Comparison of ENCODE assay signal across 8 mouse cellular contexts in the genomic region with DNA sequence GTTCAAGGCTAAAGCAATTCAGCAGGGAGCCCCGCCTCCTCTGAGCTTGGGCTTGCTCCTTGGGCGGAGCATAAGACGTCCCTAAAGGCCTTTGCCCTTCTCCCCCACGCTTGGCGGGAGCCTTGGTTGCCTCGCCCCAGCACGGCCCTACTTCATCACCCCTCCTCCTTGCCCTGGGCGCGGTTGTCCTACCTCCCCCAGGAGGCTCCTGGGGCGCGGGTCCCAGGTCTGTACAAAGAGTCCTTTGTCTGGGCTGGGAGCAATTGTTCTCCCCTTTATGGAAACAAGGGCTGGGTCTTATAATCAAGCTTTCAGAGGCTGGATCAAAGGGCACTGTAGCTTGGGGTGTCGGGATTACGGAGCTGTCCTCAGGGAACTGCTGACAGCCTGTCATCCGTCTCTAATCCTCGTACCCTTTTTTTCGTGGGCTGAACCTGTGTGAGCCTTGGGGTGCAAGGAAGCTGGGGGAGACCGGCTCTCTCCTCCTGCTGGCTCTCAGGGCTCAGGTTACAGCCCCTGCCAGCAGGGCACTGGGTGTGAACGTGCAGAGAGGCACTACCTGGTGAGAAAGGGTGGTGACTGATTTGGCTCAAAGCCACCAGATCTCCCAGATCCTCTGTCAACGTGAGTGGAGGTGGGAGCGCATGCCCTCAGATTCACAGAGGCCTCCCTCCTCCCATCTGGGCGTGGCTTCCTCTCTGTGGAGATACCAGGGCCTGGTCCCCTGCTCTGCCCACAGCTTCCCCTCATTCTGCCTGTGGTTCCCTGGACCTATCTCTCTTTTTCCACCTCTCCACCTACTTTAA. TPM values are rescaled to one million over a fixed set of nuclear protein-coding genes. Genes with fewer than 3 reads are reported as not detected.
DNase-seq lines count a peak whose midpoint lies in the region; ATAC-seq and TF ChIP-seq lines count a peak whose summit lies in the region.

No protein-coding gene starts in this region.

- H3K27me3 ChIP-seq in megakaryocyte, embryonic 14.5 days (replicated peaks): peaks cover 60% of the 10 kb centered on the region
- H3K27me3 ChIP-seq in erythroblast, embryonic 14.5 days (ENCODE audit: control insufficient read depth): no peaks in the 10 kb centered on the region
- no peaks in the 10 kb centered on the region for H3K27me3 ChIP-seq in lung, embryonic 16.5 days (ENCODE audit: control insufficient read depth, insufficient read depth, low read depth, low read length)
- no peaks in the 10 kb centered on the region for H3K27me3 ChIP-seq in stomach, postnatal 0 days (ENCODE audit: control insufficient read depth, insufficient read depth, low read length)

- H3K9ac ChIP-seq in lung, embryonic 16.5 days (ENCODE audit: low read length): peak overlapping the region; percentile 56
- no peak overlapping the region for H3K9ac ChIP-seq in stomach, postnatal 0 days (ENCODE audit: low read length)

- peak overlapping the region; percentile 46 for H3K4me2 ChIP-seq in lung, embryonic 16.5 days (ENCODE audit: low read depth, low read length)
- H3K4me2 ChIP-seq in stomach, postnatal 0 days (replicated peaks; ENCODE audit: low read depth): peak overlapping the region; percentile 14; the same call in 1 of the 2 replicates

- H3K27ac ChIP-seq in lung, embryonic 16.5 days (ENCODE audit: low read length): peak overlapping the region; percentile 93
- peak overlapping the region; percentile 87 for H3K27ac ChIP-seq in stomach, postnatal 0 days (replicated peaks)

- H3K4me3 ChIP-seq in megakaryocyte, embryonic 14.5 days (replicated peaks): peak overlapping the region; percentile 25
- H3K4me3 ChIP-seq in erythroblast, embryonic 14.5 days (replicated peaks): peak overlapping the region; percentile 32
- H3K4me3 ChIP-seq in lung, embryonic 16.5 days (ENCODE audit: low read length): 0 out of 2 replicates have a peak overlapping the region, but pooled peaks have one; percentile 10
- no peak overlapping the region for H3K4me3 ChIP-seq in stomach, postnatal 0 days (ENCODE audit: low read depth, low read length)

- H3K9me3 ChIP-seq in megakaryocyte, embryonic 14.5 days: 0 out of 2 replicates have a peak, but pooled peaks cover 2% of the 10 kb centered on the region
- no peaks in the 10 kb centered on the region for H3K9me3 ChIP-seq in erythroblast, embryonic 14.5 days (ENCODE audit: control insufficient read depth, low read length)
- no peaks in the 10 kb centered on the region for H3K9me3 ChIP-seq in lung, embryonic 16.5 days (ENCODE audit: control insufficient read depth, low read length)
- no peaks in the 10 kb centered on the region for H3K9me3 ChIP-seq in stomach, postnatal 0 days (ENCODE audit: control insufficient read depth, low read length)

- whole genome bisulfite sequencing in lung, embryonic 16.5 days: 7% methylated on average over 21 of the region's 21 CpGs
- 8% methylated on average over 21 of the region's 21 CpGs for WGBS in stomach, postnatal 0 days

- peaks cover 31% of the 10 kb centered on the region for H3K4me1 ChIP-seq in megakaryocyte, embryonic 14.5 days
- H3K4me1 ChIP-seq in erythroblast, embryonic 14.5 days (ENCODE audit: control insufficient read depth): peaks cover 26% of the 10 kb centered on the region
- peaks cover 5% of the 10 kb centered on the region; the same call in 1 of the 2 replicates for H3K4me1 ChIP-seq in lung, embryonic 16.5 days (replicated peaks; ENCODE audit: control insufficient read depth, insufficient read depth, low read length)
- H3K4me1 ChIP-seq in stomach, postnatal 0 days (replicated peaks; ENCODE audit: control insufficient read depth, insufficient read depth): 0 out of 2 replicates have a peak, but pooled peaks cover 2% of the 10 kb centered on the region

- DNase-seq in kidney, adult 18-20 months: peak; percentile 61
- peak; percentile 92 for DNase-seq in stomach, postnatal 0 days (ENCODE audit: low spot score)
- DNase-seq in left cerebral cortex, adult 11 months (ENCODE audit: low spot score): no peak
- no peak for DNase-seq in adrenal gland, adult 8-10 months

- TF ChIP-seq CTCF in stomach, postnatal 0 days (IDR thresholded peaks at IDR 0.05; ENCODE audit: low read depth): no peak

- no peaks in the 10 kb centered on the region for H3K36me3 ChIP-seq in megakaryocyte, embryonic 14.5 days (replicated peaks; ENCODE audit: low read length)
- H3K36me3 ChIP-seq in erythroblast, embryonic 14.5 days (ENCODE audit: control insufficient read depth): no peaks in the 10 kb centered on the region
- no peaks in the 10 kb centered on the region for H3K36me3 ChIP-seq in lung, embryonic 16.5 days (ENCODE audit: control insufficient read depth, insufficient read depth, low read length)
- no peaks in the 10 kb centered on the region for H3K36me3 ChIP-seq in stomach, postnatal 0 days (ENCODE audit: control insufficient read depth, insufficient read depth, low read length)

- no peak for ATAC-seq in megakaryocyte, adult 5-6 weeks (ENCODE audit: poor library complexity, severe bottlenecking)
- peak; percentile 89 for ATAC-seq in lung, embryonic 16.5 days (ENCODE audit: low read depth)
- ATAC-seq in stomach, postnatal 0 days (ENCODE audit: low FRiP score, low TSS enrichment): peak; percentile 92

- TF ChIP-seq EP300 in stomach, postnatal 0 days (optimal IDR thresholded peaks at IDR 0.05): no peak

RNA-seq across cellular contexts. Expression of a gene that starts 31.7 kb away (rescaled TPM):
- polyA plus RNA-seq in megakaryocyte, embryonic 14.5 days (2012; ENCODE audit: insufficient read depth, low replicate concordance): not detected in 2 replicates
- not detected in 2 replicates for total RNA-seq in megakaryocyte, adult 5-6 weeks (2015)
- not detected in 2 replicates for total RNA-seq in megakaryocyte, adult 5-6 weeks (2017)
- polyA plus RNA-seq in erythroblast, embryonic 14.5 days (2012): not detected in 2 replicates
- polyA plus RNA-seq in lung, embryonic 16.5 days (2015; fragmentation: Nextera tagmentation; extraction: Ambion mirVana): not detected in 2 replicates
- polyA plus RNA-seq in stomach, postnatal 0 days (2015; fragmentation: Nextera tagmentation; extraction: Ambion mirVana): 3.1 and 3.4 TPM in 2 replicates
- 1 to 10 TPM in 3 of 4 experiments, under 1 TPM in 1; 0.80 to 1.9 (median 1.3) TPM for total RNA-seq in adrenal gland, adult 8-10 months (2022)

RNA-seq across cellular contexts. Expression of a gene that starts 52.6 kb away (rescaled TPM):
- 96.0 and 156 TPM in 2 replicates for polyA plus RNA-seq in megakaryocyte, embryonic 14.5 days (2012; ENCODE audit: insufficient read depth, low replicate concordance)
- total RNA-seq in megakaryocyte, adult 5-6 weeks (2015): 83.3 and 93.2 TPM in 2 replicates
- 37.1 and 49.1 TPM in 2 replicates for total RNA-seq in megakaryocyte, adult 5-6 weeks (2017)
- polyA plus RNA-seq in erythroblast, embryonic 14.5 days (2012): 2.0 and 2.1 TPM in 2 replicates
- 37.4 and 42.9 TPM in 2 replicates for polyA plus RNA-seq in lung, embryonic 16.5 days (2015; fragmentation: Nextera tagmentation; extraction: Ambion mirVana)
- 42.2 and 43.9 TPM in 2 replicates for polyA plus RNA-seq in stomach, postnatal 0 days (2015; fragmentation: Nextera tagmentation; extraction: Ambion mirVana)
- total RNA-seq in adrenal gland, adult 8-10 months (2022): 10 to 100 TPM; 57.5 to 77.4 (median 68.5) TPM

RNA-seq across cellular contexts. Expression of a gene that starts 59.2 kb away (rescaled TPM):
- polyA plus RNA-seq in megakaryocyte, embryonic 14.5 days (2012; ENCODE audit: insufficient read depth, low replicate concordance): not detected in 2 replicates
- not detected in 2 replicates for total RNA-seq in megakaryocyte, adult 5-6 weeks (2015)
- total RNA-seq in megakaryocyte, adult 5-6 weeks (2017): not detected in 2 replicates
- not detected in 2 replicates for polyA plus RNA-seq in erythroblast, embryonic 14.5 days (2012)
- polyA plus RNA-seq in lung, embryonic 16.5 days (2015; fragmentation: Nextera tagmentation; extraction: Ambion mirVana): 32.9 and 35.7 TPM in 2 replicates
- polyA plus RNA-seq in stomach, postnatal 0 days (2015; fragmentation: Nextera tagmentation; extraction: Ambion mirVana): 152 and 162 TPM in 2 replicates
- total RNA-seq in adrenal gland, adult 8-10 months (2022): under 1 TPM; 0.20 to 0.52 (median 0.43) TPM

Comparison
In these comparisons a context has a peak if more than half of its experiments do, and no peak if none do; other contexts are left out.
1. DNase-seq: peak in kidney, adult 18-20 months (single experiment) and stomach, postnatal 0 days (single experiment); none in left cerebral cortex, adult 11 months (single experiment) and adrenal gland, adult 8-10 months (single experiment).
2. RNA of a gene that starts 52.6 kb away (polyA plus RNA-seq): 96.0 to 156 TPM in megakaryocyte, embryonic 14.5 days, 37.4 to 42.9 TPM in lung, embryonic 16.5 days and 42.2 to 43.9 TPM in stomach, postnatal 0 days; 2.0 to 2.1 TPM in erythroblast, embryonic 14.5 days; every median in the first group is over 10 times any median in the second.
3. RNA of a gene that starts 59.2 kb away (polyA plus RNA-seq): 152 to 162 TPM in stomach, postnatal 0 days and 32.9 to 35.7 TPM in lung, embryonic 16.5 days; not detected in megakaryocyte, embryonic 14.5 days and not detected in erythroblast, embryonic 14.5 days; every median in the first group is over 10 times any median in the second.